Mouse (Mus musculus) neural tube, embryonic 12.5 days (tissue): ENCODE measurements around the gene Abtb1. TPM values are rescaled to one million over a fixed set of nuclear protein-coding genes. Genes with fewer than 3 reads are reported as not detected.

ENCODE experiments used
- ATAC-seq: fragments of 200-750 bp; cut with Nextera tagmentation; 2 replicates; pipeline ENCODE4 v1.8.0; 2017; ENCODE audit warnings: low read depth, mild to moderate bottlenecking, moderate TSS enrichment, moderate library complexity; ENCODE audit not compliant: low FRiP score
- H3K27ac ChIP-seq: fragments of 300-500 bp; sonication (generic); 2 replicates; pipeline ENCODE4 v1.5.1; 2016
- H3K27me3 ChIP-seq: fragments of 300-500 bp; sonication (generic); replicated peaks from 2 replicates; pipeline ENCODE4 v1.6.1; 2016; ENCODE audit warnings: mild to moderate bottlenecking
- H3K36me3 ChIP-seq: fragments of 300-500 bp; sonication (generic); 2 replicates; pipeline ENCODE4 v1.6.1; 2016; ENCODE audit warnings: mild to moderate bottlenecking
- H3K4me1 ChIP-seq: fragments of 300-500 bp; sonication (generic); 2 replicates; pipeline ENCODE4 v1.6.1; 2016
- H3K4me2 ChIP-seq: fragments of 300-500 bp; sonication (generic); replicated peaks from 2 replicates; pipeline ENCODE4 v1.6.1; 2016; ENCODE audit warnings: mild to moderate bottlenecking
- H3K4me3 ChIP-seq: fragments of 300-500 bp; sonication (generic); 2 replicates; pipeline ENCODE4 v1.5.1; 2016
- H3K9ac ChIP-seq: fragments of 300-500 bp; sonication (generic); 2 replicates; pipeline ENCODE4 v1.6.1; 2016; ENCODE audit warnings: mild to moderate bottlenecking
- H3K9me3 ChIP-seq: fragments of 300-500 bp; sonication (generic); 2 replicates; pipeline ENCODE4 v1.6.1; 2016; ENCODE audit warnings: mild to moderate bottlenecking
- WGBS: fragments of 180-500 bp; shearing (Covaris S2); methylation state at CpG from one replicate; pipeline ENCODE4 v1.1.7; 2016; 5-methylcytosine and 5-hydroxymethylcytosine counted together
- polyA plus RNA-seq: library from polyadenylated mRNA; unstranded; fragments of >200 nt; fragmentation: Nextera tagmentation; extraction: Ambion mirVana; gene quantifications from 2 replicates; pipeline ENCODE4 v1.2.1, GENCODE M21; 2016

Abtb1 gene
- polyA plus RNA-seq, result 37.3 and 38.2 TPM in 2 replicates

GRCm38 (mm10) chr6:88841781-88842689 is at the start of gene Abtb1:
Gene Abtb1, minus strand, starts transcription at chr6:88841984.
- Histone ChIP-seq H3K4me1 (peaks cover 23% of the 10 kb centered on the region), H3K4me3 (peak within 1 kb of the TSS; percentile 77), H3K9me3 (no peaks in the 10 kb centered on the region), H3K27me3 (no peaks in the 10 kb centered on the region), H3K27ac (peak within 1 kb of the TSS; percentile 67), H3K9ac (peak within 1 kb of the TSS; percentile 78), H3K36me3 (peaks cover 52% of the 10 kb centered on the region), H3K4me2 (peak within 1 kb of the TSS; percentile 84)
- WGBS, result under 1% methylated on average over 72 of the region's 72 CpGs
- ATAC-seq, result peak; percentile 95

GRCm38 (mm10) chr6:88890832-88891231 is 49.0 kb upstream of the Abtb1 start:
- Histone ChIP-seq H3K27me3 (no peaks in the 10 kb centered on the region), H3K4me1 (peaks cover 8% of the 10 kb centered on the region), H3K9me3 (no peaks in the 10 kb centered on the region), H3K4me2 (no peak overlapping the region), H3K4me3 (no peak overlapping the region), H3K27ac (no peak overlapping the region), H3K36me3 (peaks cover 94% of the 10 kb centered on the region), H3K9ac (no peak overlapping the region)
- ATAC-seq, result no peak
- 95% methylated on average over 7 of the region's 7 CpGs for WGBS

GRCm38 (mm10) chr6:88889410-88890042 is 47.7 kb upstream of the Abtb1 start:
- 96% methylated on average over 13 of the region's 13 CpGs for WGBS
- H3K4me3 ChIP-seq, result no peak overlapping the region

GRCm38 (mm10) chr6:88886417-88886967 is 44.7 kb upstream of the Abtb1 start:
- Histone ChIP-seq H3K36me3 (peaks cover 88% of the 10 kb centered on the region), H3K27me3 (no peaks in the 10 kb centered on the region), H3K4me2 (no peak overlapping the region), H3K4me1 (peaks cover 3% of the 10 kb centered on the region; the same call in 1 of the 2 replicates), H3K9me3 (no peaks in the 10 kb centered on the region), H3K4me3 (no peak overlapping the region), H3K27ac (no peak overlapping the region), H3K9ac (no peak overlapping the region)
- peak; percentile 89 for ATAC-seq
- WGBS, result 42% methylated on average over 2 of the region's 2 CpGs

More at GRCm38 (mm10) chr6:88889410-88890042, 47.7 kb upstream of the Abtb1 start:
- Histone ChIP-seq H3K4me2 (no peak overlapping the region), H3K9ac (no peak overlapping the region), H3K9me3 (no peaks in the 10 kb centered on the region), H3K36me3 (peaks cover 95% of the 10 kb centered on the region), H3K27me3 (no peaks in the 10 kb centered on the region), H3K4me1 (peaks cover 3% of the 10 kb centered on the region; the same call in 1 of the 2 replicates), H3K27ac (no peak overlapping the region)
- no peak for ATAC-seq

GRCm38 (mm10) chr6:88885644-88886416 is 44.0 kb upstream of the Abtb1 start:
- peaks cover 81% of the 10 kb centered on the region for H3K36me3 ChIP-seq

GRCm38 (mm10) chr6:88884690-88885089 is 42.9 kb upstream of the Abtb1 start:
- peaks cover 70% of the 10 kb centered on the region for H3K36me3 ChIP-seq
- 95% methylated on average over 17 of the region's 17 CpGs for WGBS

More at GRCm38 (mm10) chr6:88885644-88886416, 44.0 kb upstream of the Abtb1 start:
- 81% methylated on average over 12 of the region's 12 CpGs for WGBS
- Histone ChIP-seq H3K9ac (no peak overlapping the region), H3K27me3 (no peaks in the 10 kb centered on the region), H3K27ac (no peak overlapping the region), H3K9me3 (no peaks in the 10 kb centered on the region), H3K4me3 (no peak overlapping the region), H3K4me2 (no peak overlapping the region), H3K4me1 (peaks cover 3% of the 10 kb centered on the region; the same call in 1 of the 2 replicates)
- 0 out of 2 replicates have a peak, but pooled peaks have one; percentile 5 for ATAC-seq

GRCm38 (mm10) chr6:88884195-88884594 is 42.4 kb upstream of the Abtb1 start:
- H3K4me3 ChIP-seq, result no peak overlapping the region
- H3K27me3 ChIP-seq, result no peaks in the 10 kb centered on the region
- ATAC-seq, result no peak
- no peak overlapping the region for H3K9ac ChIP-seq
- H3K4me1 ChIP-seq, result peaks cover 3% of the 10 kb centered on the region; the same call in 1 of the 2 replicates
- no peaks in the 10 kb centered on the region for H3K9me3 ChIP-seq
- 93% methylated on average over 10 of the region's 10 CpGs for WGBS
- H3K27ac ChIP-seq, result no peak overlapping the region
- no peak overlapping the region for H3K4me2 ChIP-seq
- peaks cover 65% of the 10 kb centered on the region for H3K36me3 ChIP-seq

More at GRCm38 (mm10) chr6:88884690-88885089, 42.9 kb upstream of the Abtb1 start:
- H3K27ac ChIP-seq, result no peak overlapping the region
- H3K9ac ChIP-seq, result no peak overlapping the region
- H3K4me1 ChIP-seq, result peaks cover 3% of the 10 kb centered on the region; the same call in 1 of the 2 replicates
- H3K27me3 ChIP-seq, result no peaks in the 10 kb centered on the region
- H3K4me2 ChIP-seq, result no peak overlapping the region
- H3K4me3 ChIP-seq, result no peak overlapping the region
- no peaks in the 10 kb centered on the region for H3K9me3 ChIP-seq
- ATAC-seq, result no peak

GRCm38 (mm10) chr6:88881334-88881733 is 39.5 kb upstream of the Abtb1 start:
- Histone ChIP-seq H3K27ac (no peak overlapping the region), H3K4me1 (no peaks in the 10 kb centered on the region; the same call in 1 of the 2 replicates), H3K4me2 (no peak overlapping the region), H3K9me3 (no peaks in the 10 kb centered on the region), H3K36me3 (peaks cover 38% of the 10 kb centered on the region), H3K27me3 (no peaks in the 10 kb centered on the region), H3K9ac (no peak overlapping the region), H3K4me3 (no peak overlapping the region)
- no peak for ATAC-seq
- WGBS, result 68% methylated on average over 7 of the region's 7 CpGs

GRCm38 (mm10) chr6:88879471-88879870 is 37.7 kb upstream of the Abtb1 start:
- Histone ChIP-seq H3K27me3 (0 out of 2 replicates have a peak, but pooled peaks cover 3% of the 10 kb centered on the region), H3K4me1 (no peaks in the 10 kb centered on the region; the same call in 1 of the 2 replicates), H3K9ac (no peak overlapping the region), H3K36me3 (peaks cover 19% of the 10 kb centered on the region), H3K9me3 (no peaks in the 10 kb centered on the region), H3K4me2 (no peak overlapping the region), H3K27ac (no peak overlapping the region), H3K4me3 (no peak overlapping the region)
- 65% methylated on average over 4 of the region's 4 CpGs for WGBS
- ATAC-seq, result no peak

GRCm38 (mm10) chr6:88874868-88875508 is 33.2 kb upstream of the Abtb1 start, which contains the start of gene Podxl2:
Gene Podxl2, minus strand, starts transcription at chr6:88875044.
- Histone ChIP-seq H3K4me3 (peak within 1 kb of the TSS; percentile 95), H3K27me3 (0 out of 2 replicates have a peak, but pooled peaks cover 3% of the 10 kb centered on the region), H3K4me2 (peak within 1 kb of the TSS; percentile 79), H3K27ac (peak within 1 kb of the TSS; percentile 77; the same call in 1 of the 2 replicates), H3K4me1 (peaks cover 36% of the 10 kb centered on the region), H3K36me3 (no peaks in the 10 kb centered on the region), H3K9ac (peak within 1 kb of the TSS; percentile 90), H3K9me3 (no peaks in the 10 kb centered on the region)
- ATAC-seq, result peak; percentile 59
- 6% methylated on average over 62 of the region's 63 CpGs for WGBS
